Mouse (Mus musculus): ENCODE measurements around the gene Edn3. TPM values are rescaled to one million over a fixed set of nuclear protein-coding genes. Genes with fewer than 3 reads are reported as not detected.

Gene Edn3
- total and polyA plus RNA-seq, 3 experiments, result not detected

DNA sequence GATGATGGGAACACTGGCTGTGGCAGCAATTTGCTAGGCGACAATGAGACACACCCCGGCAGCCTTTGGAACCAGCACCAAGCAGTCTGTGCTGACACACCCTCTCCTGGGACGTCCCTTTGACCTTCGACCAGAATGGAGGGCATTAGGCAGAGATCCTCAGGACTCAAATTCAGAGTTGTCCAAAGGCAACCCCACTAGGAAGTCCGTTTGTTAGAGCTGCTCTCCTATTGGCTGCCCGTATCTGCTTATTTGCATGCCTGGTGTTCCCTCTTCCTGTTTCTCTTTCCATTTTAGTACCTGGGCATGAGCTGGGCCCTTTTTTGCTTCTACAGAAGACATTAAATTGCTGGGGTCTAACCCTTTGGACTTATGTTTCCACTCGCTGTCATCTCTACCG lies 12.0 kb upstream of the Edn3 start:
- H3K4me1 ChIP-seq (ENCODE audit: control insufficient read depth in 1 of 2, insufficient read depth in 2 of 2, low read length in 2 of 2), result no peaks in the 10 kb centered on the region
- H3K9ac ChIP-seq (ENCODE audit: control insufficient read depth, low read depth, low read length, poor library complexity, severe bottlenecking), result peak overlapping the region; percentile 31; the same call in 1 of the 2 replicates
- no peaks in the 10 kb centered on the region for H3K27me3 ChIP-seq (ENCODE audit: control insufficient read depth in 1 of 2, insufficient read depth in 2 of 2, low read length in 2 of 2)
- no peaks in the 10 kb centered on the region for H3K36me3 ChIP-seq (ENCODE audit: control insufficient read depth in 1 of 2, insufficient read depth in 2 of 2, low read length in 2 of 2)
- 0 out of 2 replicates have a peak overlapping the region, but pooled peaks have one; percentile 36 for H3K27ac ChIP-seq (ENCODE audit: control insufficient read depth, low read depth, low read length)
- H3K79me2 ChIP-seq (ENCODE audit: control insufficient read depth, insufficient read depth, low read length, poor library complexity), result no peaks in the 10 kb centered on the region
- H3K4me3 ChIP-seq (ENCODE audit: control insufficient read depth in 1 of 2, insufficient read depth in 1 of 2, low read depth in 2 of 2, low read length in 2 of 2), result peak overlapping the region; percentile 31 to 49
- peak; percentile 58 for DNase-seq (ENCODE audit: low read depth, low spot score)
- no peaks in the 10 kb centered on the region for H3K9me3 ChIP-seq (replicated peaks; ENCODE audit: insufficient read depth, low read length)
- TF ChIP-seq ELF1 (IDR thresholded peaks at IDR 0.05; ENCODE audit: low read depth, low read length) (peak; percentile 72), POLR2AphosphoS5 (IDR thresholded peaks at IDR 0.05; ENCODE audit: borderline replicate concordance, low read depth, low read length) (no peak), MAFK (IDR thresholded peaks at IDR 0.05; ENCODE audit: borderline replicate concordance, low read depth, low read length) (no peak), POLR2AphosphoS2 (IDR thresholded peaks at IDR 0.05; ENCODE audit: low read length) (no peak), GATA1 (IDR thresholded peaks at IDR 0.05; ENCODE audit: low read depth, low read length) (no peak), MEF2A (IDR thresholded peaks at IDR 0.05; ENCODE audit: extremely low read depth, insufficient replicate concordance, low read depth, low read length, poor library complexity, severe bottlenecking) (no peak), ZMIZ1 (IDR thresholded peaks at IDR 0.05; ENCODE audit: low read depth, low read length) (no peak), TCF12 (IDR thresholded peaks at IDR 0.05; ENCODE audit: low read depth, low read length) (no peak)

DNA sequence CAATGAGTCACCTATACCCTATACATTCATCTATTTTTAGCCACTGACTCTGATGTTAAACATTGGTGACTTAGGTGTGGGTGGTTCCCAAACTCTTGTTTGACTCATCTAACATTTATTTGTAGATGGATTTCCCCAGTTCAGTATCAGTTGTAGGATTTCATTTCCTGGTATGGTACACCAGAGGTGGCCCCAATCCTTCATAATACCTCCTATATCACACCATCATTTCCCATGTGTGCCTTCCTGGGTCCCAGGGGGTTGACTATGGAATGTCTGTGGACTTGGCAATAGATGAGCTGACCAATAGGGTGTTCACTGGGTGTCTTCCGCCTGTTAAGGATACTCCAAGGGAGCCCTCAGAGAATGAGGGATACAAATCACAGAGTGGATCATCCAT lies 7.2 kb upstream of the Edn3 start:
- Histone ChIP-seq H3K27me3 (ENCODE audit: control insufficient read depth in 1 of 2, insufficient read depth in 2 of 2, low read length in 2 of 2) (no peaks in the 10 kb centered on the region), H3K27ac (ENCODE audit: control insufficient read depth, low read depth, low read length) (no peak overlapping the region), H3K4me1 (ENCODE audit: control insufficient read depth in 1 of 2, insufficient read depth in 2 of 2, low read length in 2 of 2) (no peaks in the 10 kb centered on the region), H3K79me2 (ENCODE audit: control insufficient read depth, insufficient read depth, low read length, poor library complexity) (no peaks in the 10 kb centered on the region), H3K36me3 (ENCODE audit: control insufficient read depth in 1 of 2, insufficient read depth in 2 of 2, low read length in 2 of 2) (no peaks in the 10 kb centered on the region), H3K4me3 (ENCODE audit: control insufficient read depth in 1 of 2, insufficient read depth in 1 of 2, low read depth in 2 of 2, low read length in 2 of 2) (no peak overlapping the region), H3K9ac (ENCODE audit: control insufficient read depth, low read depth, low read length, poor library complexity, severe bottlenecking) (no peak overlapping the region), H3K9me3 (replicated peaks; ENCODE audit: insufficient read depth, low read length) (no peaks in the 10 kb centered on the region)
- no peak for DNase-seq (ENCODE audit: low read depth, low spot score)
- TF ChIP-seq ELF1 (IDR thresholded peaks at IDR 0.05; ENCODE audit: low read depth, low read length) (no peak), MEF2A (IDR thresholded peaks at IDR 0.05; ENCODE audit: extremely low read depth, insufficient replicate concordance, low read depth, low read length, poor library complexity, severe bottlenecking) (no peak)

DNA sequence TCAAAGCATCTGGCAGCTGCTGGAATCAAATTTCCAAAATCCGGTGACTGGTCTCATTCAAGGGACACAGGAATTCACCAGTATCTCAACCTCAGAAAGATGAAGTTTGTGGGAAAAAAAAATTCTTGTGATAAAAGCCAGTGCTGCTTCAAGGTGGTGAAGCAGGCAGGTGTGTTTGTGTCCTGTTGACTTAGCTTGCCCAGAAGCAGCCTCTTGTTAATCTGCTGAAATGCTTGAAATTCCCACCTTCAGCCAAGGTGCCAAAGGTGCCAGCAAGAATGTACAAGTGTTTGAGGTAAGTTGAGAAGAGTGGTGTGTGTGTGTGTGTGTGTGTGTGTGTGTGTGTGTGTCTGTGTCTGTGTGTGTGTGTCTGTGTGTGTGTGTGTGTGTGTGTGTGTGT lies 6.2 kb upstream of the Edn3 start:
- H3K79me2 ChIP-seq (ENCODE audit: control insufficient read depth, insufficient read depth, low read length, poor library complexity), result no peaks in the 10 kb centered on the region
- DNase-seq (ENCODE audit: low read depth, low spot score), result no peak
- H3K9me3 ChIP-seq (replicated peaks; ENCODE audit: insufficient read depth, low read length), result no peaks in the 10 kb centered on the region

More for the DNA sequence above, 6.2 kb upstream of the Edn3 start:
- H3K27ac ChIP-seq (ENCODE audit: control insufficient read depth, low read depth, low read length), result no peak overlapping the region
- H3K4me1 ChIP-seq (ENCODE audit: control insufficient read depth in 1 of 2, insufficient read depth in 2 of 2, low read length in 2 of 2), result no peaks in the 10 kb centered on the region
- no peaks in the 10 kb centered on the region for H3K27me3 ChIP-seq (ENCODE audit: control insufficient read depth in 1 of 2, insufficient read depth in 2 of 2, low read length in 2 of 2)
- no peak overlapping the region for H3K4me3 ChIP-seq (ENCODE audit: control insufficient read depth in 1 of 2, insufficient read depth in 1 of 2, low read depth in 2 of 2, low read length in 2 of 2)
- no peaks in the 10 kb centered on the region for H3K36me3 ChIP-seq (ENCODE audit: control insufficient read depth in 1 of 2, insufficient read depth in 2 of 2, low read length in 2 of 2)
- TF ChIP-seq RCOR1 (IDR thresholded peaks at IDR 0.05; ENCODE audit: low read depth, low read length), result no peak
- no peak for TF ChIP-seq SIN3A (IDR thresholded peaks at IDR 0.05; ENCODE audit: low read length)
- no peak for TF ChIP-seq ETS1 (IDR thresholded peaks at IDR 0.05; ENCODE audit: low read depth, low read length)
- TF ChIP-seq GATA1 (IDR thresholded peaks at IDR 0.05; ENCODE audit: low read depth, low read length), result no peak
- no peak overlapping the region for H3K9ac ChIP-seq (ENCODE audit: control insufficient read depth, low read depth, low read length, poor library complexity, severe bottlenecking)

All from MEL (cell line).